Mouse (Mus musculus) embryonic facial prominence, embryonic 14.5 days (tissue): ENCODE results near the gene Pin4. TPM values are rescaled to one million over a fixed set of nuclear protein-coding genes. Genes with fewer than 3 reads are reported as not detected.

Experiments
- ATAC-seq: fragments of 200-750 bp; cut with Nextera tagmentation; 2 replicates; pipeline ENCODE4 v1.8.0; 2017; ENCODE audit warnings: low read depth, moderate number of reproducible peaks, moderate TSS enrichment
- DNase-seq: peaks from one replicate; pipeline ENCODE4 v3.0.0-alpha.2; 2015; ENCODE audit warnings: low spot score
- H3K27ac ChIP-seq: fragments of 300-500 bp; sonication (generic); replicated peaks from 2 replicates; pipeline ENCODE4 v1.5.1; 2014; ENCODE audit warnings: low read depth, mild to moderate bottlenecking, low read length, moderate library complexity
- H3K27me3 ChIP-seq: fragments of 300-500 bp; sonication (generic); replicated peaks from 2 replicates; pipeline ENCODE4 v1.6.1; 2014; ENCODE audit warnings: low read length; ENCODE audit not compliant: control insufficient read depth, insufficient read depth
- H3K36me3 ChIP-seq: fragments of 300-500 bp; sonication (generic); 2 replicates; pipeline ENCODE4 v1.6.1; 2014; ENCODE audit warnings: low read length, mixed read lengths; ENCODE audit not compliant: control insufficient read depth, insufficient read depth
- H3K4me1 ChIP-seq: fragments of 300-500 bp; sonication (generic); 2 replicates; pipeline ENCODE4 v1.6.1; 2014; ENCODE audit warnings: antibody characterized with exemption, low read length; ENCODE audit not compliant: control insufficient read depth, insufficient read depth
- H3K4me2 ChIP-seq: fragments of 300-500 bp; sonication (generic); 2 replicates; pipeline ENCODE4 v1.6.1; 2014; ENCODE audit warnings: low read depth, mild to moderate bottlenecking, low read length, moderate library complexity, mixed read lengths
- H3K4me3 ChIP-seq: fragments of 300-500 bp; sonication (generic); 2 replicates; pipeline ENCODE4 v1.5.1; 2014; ENCODE audit warnings: low read depth, mild to moderate bottlenecking, low read length
- H3K9ac ChIP-seq: fragments of 300-500 bp; sonication (generic); 2 replicates; pipeline ENCODE4 v1.6.1; 2014; ENCODE audit warnings: low read depth, mild to moderate bottlenecking, low read length, moderate library complexity, mixed read lengths
- H3K9me3 ChIP-seq: fragments of 300-500 bp; sonication (generic); 2 replicates; pipeline ENCODE4 v1.6.1; 2016; ENCODE audit warnings: low read length; ENCODE audit not compliant: control insufficient read depth
- WGBS: fragments of 180-500 bp; shearing (Covaris S2); extraction: QIAGEN DNeasy Blood & Tissue Kit; methylation state at CpG from one replicate; pipeline ENCODE4 v1.1.7; 2014; 5-methylcytosine and 5-hydroxymethylcytosine counted together
- polyA plus RNA-seq: library from polyadenylated mRNA; unstranded; fragments of >200 nt; fragmentation: Nextera tagmentation; extraction: Ambion mirVana; gene quantifications from 2 replicates; pipeline ENCODE4 v1.2.1, GENCODE M21; 2014

Gene Pin4
- 61.5 and 69.2 TPM in 2 replicates for polyA plus RNA-seq

GRCm38 (mm10) chrX:102119042-102119864, at the start of gene Pin4:
TSS of gene Pin4 (plus strand) at chrX:102119447.
- Histone ChIP-seq H3K4me1 (no peaks in the 10 kb centered on the region), H3K27me3 (peaks cover 5% of the 10 kb centered on the region; the same call in 1 of the 2 replicates), H3K4me2 (peak within 1 kb of the TSS; percentile 64), H3K9me3 (no peaks in the 10 kb centered on the region), H3K9ac (peak within 1 kb of the TSS; percentile 71), H3K36me3 (peaks cover 4% of the 10 kb centered on the region; the same call in 1 of the 2 replicates), H3K4me3 (peak within 1 kb of the TSS; percentile 59), H3K27ac (no peak within 1 kb of the TSS)
- 23% methylated on average over 29 of the region's 30 CpGs for WGBS
- ATAC-seq (peak; percentile 100), DNase-seq (peak; percentile 98)

GRCm38 (mm10) chrX:102070591-102071471, 48.4 kb upstream of the Pin4 start, which contains the start of gene Rtl5:
TSS of gene Rtl5 (minus strand) at chrX:102071304.
- H3K27me3 ChIP-seq = peaks cover 8% of the 10 kb centered on the region; the same call in 1 of the 2 replicates
- H3K4me2 ChIP-seq = peak within 1 kb of the TSS; percentile 66
- DNase-seq (peak; percentile 94), ATAC-seq (peak; percentile 96)
- H3K36me3 ChIP-seq = no peaks in the 10 kb centered on the region
- 21% methylated on average over 39 of the region's 61 CpGs for WGBS
- H3K9me3 ChIP-seq = no peaks in the 10 kb centered on the region
- peak within 1 kb of the TSS; percentile 64 for H3K9ac ChIP-seq
- H3K4me1 ChIP-seq = no peaks in the 10 kb centered on the region
- peak within 1 kb of the TSS; percentile 74 for H3K27ac ChIP-seq
- peak within 1 kb of the TSS; percentile 50 for H3K4me3 ChIP-seq

GRCm38 (mm10) chrX:102071517-102071916, 47.7 kb upstream of the Pin4 start:
- Histone ChIP-seq H3K4me3 (peak overlapping the region; percentile 50), H3K36me3 (no peaks in the 10 kb centered on the region), H3K4me1 (no peaks in the 10 kb centered on the region), H3K9ac (peak overlapping the region; percentile 15; the same call in 1 of the 2 replicates), H3K27ac (peak overlapping the region; percentile 74; the same call in 1 of the 2 replicates), H3K4me2 (peak overlapping the region; percentile 66), H3K9me3 (no peaks in the 10 kb centered on the region), H3K27me3 (peaks cover 8% of the 10 kb centered on the region; the same call in 1 of the 2 replicates)
- 24% methylated on average over 2 of the region's 2 CpGs for WGBS
- ATAC-seq = peak; percentile 6; the same call in 1 of the 2 replicates
- no peak for DNase-seq

- WGBS = 86% methylated on average over 13 of the region's 14 CpGs
- no peaks in the 10 kb centered on the region for H3K4me1 ChIP-seq
Measured at GRCm38 (mm10) chrX:102073605-102074325, 45.5 kb upstream of the Pin4 start.

GRCm38 (mm10) chrX:102074435-102074834, 44.8 kb upstream of the Pin4 start:
- Histone ChIP-seq H3K9me3 (no peaks in the 10 kb centered on the region), H3K27ac (no peak overlapping the region), H3K4me1 (no peaks in the 10 kb centered on the region), H3K4me2 (no peak overlapping the region), H3K4me3 (no peak overlapping the region), H3K27me3 (peaks cover 8% of the 10 kb centered on the region; the same call in 1 of the 2 replicates), H3K36me3 (no peaks in the 10 kb centered on the region), H3K9ac (no peak overlapping the region)
- 82% methylated on average over 5 of the region's 5 CpGs for WGBS
- ATAC-seq = no peak
- no peak for DNase-seq

More at GRCm38 (mm10) chrX:102073605-102074325, 45.5 kb upstream of the Pin4 start:
- no peak overlapping the region for H3K27ac ChIP-seq
- no peak overlapping the region for H3K4me2 ChIP-seq
- H3K27me3 ChIP-seq = peaks cover 8% of the 10 kb centered on the region; the same call in 1 of the 2 replicates
- DNase-seq = no peak
- H3K4me3 ChIP-seq = no peak overlapping the region
- H3K36me3 ChIP-seq = no peaks in the 10 kb centered on the region
- H3K9ac ChIP-seq = no peak overlapping the region
- ATAC-seq = no peak
- H3K9me3 ChIP-seq = no peaks in the 10 kb centered on the region

- WGBS = 80% methylated on average over 4 of the region's 4 CpGs
- H3K4me2 ChIP-seq = no peak overlapping the region
- peaks cover 8% of the 10 kb centered on the region; the same call in 1 of the 2 replicates for H3K27me3 ChIP-seq
- H3K9me3 ChIP-seq = no peaks in the 10 kb centered on the region
- no peak for DNase-seq
- no peaks in the 10 kb centered on the region for H3K36me3 ChIP-seq
- H3K27ac ChIP-seq = no peak overlapping the region; the same call in 1 of the 2 replicates
- ATAC-seq = no peak
- no peaks in the 10 kb centered on the region for H3K4me1 ChIP-seq
- H3K9ac ChIP-seq = no peak overlapping the region
- H3K4me3 ChIP-seq = no peak overlapping the region
Measured at GRCm38 (mm10) chrX:102075158-102075557, 44.1 kb upstream of the Pin4 start.

- Histone ChIP-seq H3K36me3 (no peaks in the 10 kb centered on the region), H3K9ac (no peak overlapping the region), H3K9me3 (no peaks in the 10 kb centered on the region), H3K27me3 (no peaks in the 10 kb centered on the region), H3K4me3 (no peak overlapping the region), H3K27ac (no peak overlapping the region), H3K4me2 (no peak overlapping the region), H3K4me1 (no peaks in the 10 kb centered on the region)
- DNase-seq (no peak), ATAC-seq (no peak)
- WGBS = 80% methylated on average over 7 of the region's 7 CpGs
Measured at GRCm38 (mm10) chrX:102076886-102077765, 42.1 kb upstream of the Pin4 start.
